Mouse (Mus musculus): Measurements from ENCODE around the gene Gm867. TPM values are rescaled to one million over a fixed set of nuclear protein-coding genes. Genes with fewer than 3 reads are reported as not detected.
A peak's percentile ranks its signal among the peaks of the same experiment; 100 is the strongest.

The Gm867 gene
- polyA plus RNA-seq, 1 experiment from 2014 or later: 0.20 TPM

- no peak overlapping the region for H3K4me3 ChIP-seq (replicated peaks; ENCODE audit: low read length)
- no peak overlapping the region for H3K27ac ChIP-seq (ENCODE audit: low read length)
- H3K9me3 ChIP-seq (ENCODE audit: control insufficient read depth, low read length): no peaks in the 10 kb centered on the region
- no peak for ATAC-seq
- H3K4me2 ChIP-seq (ENCODE audit: low read length): no peak overlapping the region
- H3K27me3 ChIP-seq (replicated peaks; ENCODE audit: control insufficient read depth, insufficient read depth, low read length): peaks cover 9% of the 10 kb centered on the region; the same call in 1 of the 2 replicates
- 54% methylated on average over 10 of the region's 10 CpGs for WGBS
- peaks cover 11% of the 10 kb centered on the region for H3K4me1 ChIP-seq (replicated peaks; ENCODE audit: control insufficient read depth, insufficient read depth, low read length)
- H3K36me3 ChIP-seq (ENCODE audit: control insufficient read depth, insufficient read depth): no peaks in the 10 kb centered on the region
- H3K9ac ChIP-seq (replicated peaks; ENCODE audit: low read depth, low read length): no peak overlapping the region
These were observed 2.4 kb downstream of the Gm867 start for GRCm38 (mm10) chr10:75937851-75938643.

- H3K27ac ChIP-seq (ENCODE audit: low read length): no peak overlapping the region
- H3K4me2 ChIP-seq (ENCODE audit: low read length): no peak overlapping the region
- ATAC-seq: 0 out of 2 replicates have a peak, but pooled peaks have one; percentile 4
These were observed 3.4 kb downstream of the Gm867 start for GRCm38 (mm10) chr10:75936909-75937667.

GRCm38 (mm10) chr10:75935680-75936541 is 4.6 kb downstream of the Gm867 start, which contains the start of gene Mmp11:
Gene Mmp11 (minus strand): TSS chr10:75936496.
- H3K27ac ChIP-seq (ENCODE audit: low read length): no peak within 1 kb of the TSS
- 2% methylated on average over 50 of the region's 51 CpGs for WGBS

More at GRCm38 (mm10) chr10:75936909-75937667, 3.4 kb downstream of the Gm867 start:
- no peak overlapping the region for H3K4me3 ChIP-seq (replicated peaks; ENCODE audit: low read length)
- H3K36me3 ChIP-seq (ENCODE audit: control insufficient read depth, insufficient read depth): no peaks in the 10 kb centered on the region
- H3K9me3 ChIP-seq (ENCODE audit: control insufficient read depth, low read length): no peaks in the 10 kb centered on the region
- WGBS: 36% methylated on average over 18 of the region's 18 CpGs
- peaks cover 20% of the 10 kb centered on the region for H3K4me1 ChIP-seq (replicated peaks; ENCODE audit: control insufficient read depth, insufficient read depth, low read length)
- 0 out of 2 replicates have a peak overlapping the region, but pooled peaks have one; percentile 13 for H3K9ac ChIP-seq (replicated peaks; ENCODE audit: low read depth, low read length)
- peaks cover 9% of the 10 kb centered on the region; the same call in 1 of the 2 replicates for H3K27me3 ChIP-seq (replicated peaks; ENCODE audit: control insufficient read depth, insufficient read depth, low read length)

GRCm38 (mm10) chr10:75934991-75935390 is 5.5 kb downstream of the Gm867 start:
- H3K4me3 ChIP-seq (replicated peaks; ENCODE audit: low read length): no peak overlapping the region
- H3K27me3 ChIP-seq (replicated peaks; ENCODE audit: control insufficient read depth, insufficient read depth, low read length): peaks cover 12% of the 10 kb centered on the region
- no peaks in the 10 kb centered on the region for H3K36me3 ChIP-seq (ENCODE audit: control insufficient read depth, insufficient read depth)
- H3K9me3 ChIP-seq (ENCODE audit: control insufficient read depth, low read length): no peaks in the 10 kb centered on the region
- no peak overlapping the region for H3K27ac ChIP-seq (ENCODE audit: low read length)
- 74% methylated on average over 1 of the region's 1 CpGs for WGBS
- no peak for ATAC-seq
- H3K4me1 ChIP-seq (replicated peaks; ENCODE audit: control insufficient read depth, insufficient read depth, low read length): peaks cover 40% of the 10 kb centered on the region
- no peak overlapping the region for H3K9ac ChIP-seq (replicated peaks; ENCODE audit: low read depth, low read length)
- peak overlapping the region; percentile 79 for H3K4me2 ChIP-seq (ENCODE audit: low read length)

More at GRCm38 (mm10) chr10:75935680-75936541, 4.6 kb downstream of the Gm867 start, which contains the start of gene Mmp11:
- Histone ChIP-seq H3K27me3 (replicated peaks; ENCODE audit: control insufficient read depth, insufficient read depth, low read length) (peaks cover 9% of the 10 kb centered on the region; the same call in 1 of the 2 replicates), H3K9me3 (ENCODE audit: control insufficient read depth, low read length) (no peaks in the 10 kb centered on the region), H3K4me3 (replicated peaks; ENCODE audit: low read length) (peak within 1 kb of the TSS; percentile 49), H3K36me3 (ENCODE audit: control insufficient read depth, insufficient read depth) (no peaks in the 10 kb centered on the region), H3K4me2 (ENCODE audit: low read length) (peak within 1 kb of the TSS; percentile 79), H3K9ac (replicated peaks; ENCODE audit: low read depth, low read length) (peak within 1 kb of the TSS; percentile 54), H3K4me1 (replicated peaks; ENCODE audit: control insufficient read depth, insufficient read depth, low read length) (peaks cover 31% of the 10 kb centered on the region)
- ATAC-seq: peak; percentile 41

GRCm38 (mm10) chr10:75932891-75933290 is 7.6 kb downstream of the Gm867 start, which contains the start of gene Chchd10:
Gene Chchd10 (plus strand): TSS chr10:75933130.
- no peaks in the 10 kb centered on the region for H3K36me3 ChIP-seq (ENCODE audit: control insufficient read depth, insufficient read depth)
- H3K4me1 ChIP-seq (replicated peaks; ENCODE audit: control insufficient read depth, insufficient read depth, low read length): peaks cover 41% of the 10 kb centered on the region
- H3K4me2 ChIP-seq (ENCODE audit: low read length): peak within 1 kb of the TSS; percentile 75
- peak within 1 kb of the TSS; percentile 72 for H3K9ac ChIP-seq (replicated peaks; ENCODE audit: low read depth, low read length)
- no peak for ATAC-seq
- no peaks in the 10 kb centered on the region for H3K9me3 ChIP-seq (ENCODE audit: control insufficient read depth, low read length)
- peaks cover 12% of the 10 kb centered on the region for H3K27me3 ChIP-seq (replicated peaks; ENCODE audit: control insufficient read depth, insufficient read depth, low read length)
- WGBS: 32% methylated on average over 6 of the region's 6 CpGs
- H3K27ac ChIP-seq (ENCODE audit: low read length): peak within 1 kb of the TSS; percentile 1; the same call in 1 of the 2 replicates
- peak within 1 kb of the TSS; percentile 48 for H3K4me3 ChIP-seq (replicated peaks; ENCODE audit: low read length)

GRCm38 (mm10) chr10:75932081-75932678 is 8.3 kb downstream of the Gm867 start:
- WGBS: under 1% methylated on average over 41 of the region's 44 CpGs
- ATAC-seq: peak; percentile 60
- Histone ChIP-seq H3K27me3 (replicated peaks; ENCODE audit: control insufficient read depth, insufficient read depth, low read length) (peaks cover 9% of the 10 kb centered on the region), H3K4me1 (replicated peaks; ENCODE audit: control insufficient read depth, insufficient read depth, low read length) (peaks cover 41% of the 10 kb centered on the region), H3K27ac (ENCODE audit: low read length) (peak overlapping the region; percentile 1; the same call in 1 of the 2 replicates), H3K9me3 (ENCODE audit: control insufficient read depth, low read length) (no peaks in the 10 kb centered on the region), H3K9ac (replicated peaks; ENCODE audit: low read depth, low read length) (peak overlapping the region; percentile 72), H3K36me3 (ENCODE audit: control insufficient read depth, insufficient read depth) (no peaks in the 10 kb centered on the region), H3K4me2 (ENCODE audit: low read length) (peak overlapping the region; percentile 75), H3K4me3 (replicated peaks; ENCODE audit: low read length) (peak overlapping the region; percentile 48)

- Histone ChIP-seq H3K4me2 (ENCODE audit: low read length) (peak overlapping the region; percentile 75), H3K27ac (ENCODE audit: low read length) (no peak overlapping the region), H3K27me3 (replicated peaks; ENCODE audit: control insufficient read depth, insufficient read depth, low read length) (peaks cover 5% of the 10 kb centered on the region), H3K9ac (replicated peaks; ENCODE audit: low read depth, low read length) (peak overlapping the region; percentile 72), H3K9me3 (ENCODE audit: control insufficient read depth, low read length) (no peaks in the 10 kb centered on the region), H3K36me3 (ENCODE audit: control insufficient read depth, insufficient read depth) (no peaks in the 10 kb centered on the region), H3K4me1 (replicated peaks; ENCODE audit: control insufficient read depth, insufficient read depth, low read length) (peaks cover 41% of the 10 kb centered on the region), H3K4me3 (replicated peaks; ENCODE audit: low read length) (peak overlapping the region; percentile 48)
- 25% methylated on average over 7 of the region's 7 CpGs for WGBS
- ATAC-seq: no peak
These were observed 9.2 kb downstream of the Gm867 start for GRCm38 (mm10) chr10:75931311-75931710.

- Histone ChIP-seq H3K4me1 (replicated peaks; ENCODE audit: control insufficient read depth, insufficient read depth, low read length) (peaks cover 31% of the 10 kb centered on the region), H3K36me3 (ENCODE audit: control insufficient read depth, insufficient read depth) (no peaks in the 10 kb centered on the region), H3K27ac (ENCODE audit: low read length) (no peak overlapping the region), H3K4me2 (ENCODE audit: low read length) (peak overlapping the region; percentile 75; the same call in 1 of the 2 replicates), H3K9ac (replicated peaks; ENCODE audit: low read depth, low read length) (no peak overlapping the region), H3K27me3 (replicated peaks; ENCODE audit: control insufficient read depth, insufficient read depth, low read length) (peaks cover 5% of the 10 kb centered on the region), H3K4me3 (replicated peaks; ENCODE audit: low read length) (no peak overlapping the region), H3K9me3 (ENCODE audit: control insufficient read depth, low read length) (no peaks in the 10 kb centered on the region)
- WGBS: 11% methylated on average over 6 of the region's 6 CpGs
- no peak for ATAC-seq
These were observed 10.2 kb downstream of the Gm867 start for GRCm38 (mm10) chr10:75930304-75930703.

Data from forebrain, embryonic 16.5 days (tissue).